Mouse (Mus musculus) myocyte (in vitro differentiated cells): ENCODE measurements around the gene Kif1c. TPM values are rescaled to one million over a fixed set of nuclear protein-coding genes. Genes with fewer than 3 reads are reported as not detected.

Experiments used
- H3K27me3 ChIP-seq: one replicate; pipeline ENCODE4 v1.6.1; 2011; ENCODE audit not compliant: control insufficient read depth, insufficient read depth, insufficient read length
- H3K36me3 ChIP-seq: one replicate; pipeline ENCODE4 v1.6.1; 2011; ENCODE audit not compliant: control insufficient read depth, insufficient read depth
- H3K4me2 ChIP-seq: one replicate; pipeline ENCODE4 v1.6.1; 2011; ENCODE audit warnings: low read depth, control low read depth
- H3K4me3 ChIP-seq: one replicate; pipeline ENCODE4 v1.5.1; 2011; ENCODE audit warnings: mild to moderate bottlenecking, control low read depth, moderate library complexity
- H3K79me2 ChIP-seq: one replicate; pipeline ENCODE4 v1.6.1; 2011; ENCODE audit not compliant: control insufficient read depth, insufficient read depth
- H3ac ChIP-seq: one replicate; pipeline ENCODE4 v1.6.1; 2011; ENCODE audit not compliant: control insufficient read depth, insufficient read length
- CEBPB ChIP-seq: IDR thresholded peaks from 2 replicates; pipeline ENCODE4 v1.6.1; 2011; ENCODE audit warnings: mild to moderate bottlenecking, moderate library complexity; ENCODE audit not compliant: poor library complexity, insufficient read depth, severe bottlenecking
- E2F4 ChIP-seq: IDR thresholded peaks from one replicate; pipeline ENCODE4 v1.6.1; 2011; ENCODE audit warnings: mild to moderate bottlenecking, control low read depth, moderate library complexity; ENCODE audit not compliant: insufficient read depth
- MAX ChIP-seq: IDR thresholded peaks from one replicate; pipeline ENCODE4 v1.6.1; 2011; ENCODE audit warnings: low read depth, mild to moderate bottlenecking, control low read depth
- MYOD1 ChIP-seq, 3 experiments: IDR thresholded peaks; one replicate each; pipeline ENCODE4 v1.6.1; 2011; ENCODE audit warnings: control low read depth in 2 of 3, low read depth in 2 of 3, mild to moderate bottlenecking in 2 of 3, moderate library complexity in 1 of 3; ENCODE audit not compliant: insufficient read length in 2 of 3, control insufficient read depth in 1 of 3
- MYOG ChIP-seq, 3 experiments: IDR thresholded peaks; one replicate each; pipeline ENCODE4 v1.6.1; 2011; ENCODE audit warnings: control low read depth in 2 of 3, low read depth in 2 of 3, mild to moderate bottlenecking in 2 of 3; ENCODE audit not compliant: insufficient read length in 2 of 3, control insufficient read depth in 1 of 3, insufficient read depth in 1 of 3
- POLR2A ChIP-seq: IDR thresholded peaks from one replicate; pipeline ENCODE4 v1.6.1; 2011; ENCODE audit warnings: low read depth, mild to moderate bottlenecking, control low read depth, moderate library complexity; ENCODE audit not compliant: insufficient read length
- POLR2AphosphoS2 ChIP-seq: IDR thresholded peaks from one replicate; pipeline ENCODE4 v1.6.1; 2011; ENCODE audit warnings: low read depth, control low read depth; ENCODE audit not compliant: insufficient read length
- REST ChIP-seq: IDR thresholded peaks from one replicate; pipeline ENCODE4 v1.6.1; 2011; ENCODE audit warnings: mild to moderate bottlenecking, control low read depth, moderate library complexity; ENCODE audit not compliant: insufficient read depth, insufficient read length
- SRF ChIP-seq: IDR thresholded peaks from one replicate; pipeline ENCODE4 v1.6.1; 2011; ENCODE audit warnings: low read depth; ENCODE audit not compliant: control insufficient read depth, insufficient read length
- TCF12 ChIP-seq: IDR thresholded peaks from one replicate; pipeline ENCODE4 v1.6.1; 2011; ENCODE audit warnings: mild to moderate bottlenecking, control low read depth; ENCODE audit not compliant: poor library complexity, insufficient read depth, severe bottlenecking
- TCF3 ChIP-seq: IDR thresholded peaks from one replicate; pipeline ENCODE4 v1.6.1; 2011; ENCODE audit warnings: low read depth, control low read depth; ENCODE audit not compliant: insufficient read length
- USF1 ChIP-seq: IDR thresholded peaks from one replicate; pipeline ENCODE4 v1.6.1; 2011; ENCODE audit warnings: low read depth, mild to moderate bottlenecking, control low read depth, moderate library complexity
- polyA plus RNA-seq: library from polyadenylated mRNA; unstranded; fragments of >200 nt; fragmentation: generic; extraction: Trizol; gene quantifications from one replicate; pipeline ENCODE4 v1.2.1, GENCODE M21; 2012; ENCODE audit warnings: missing spikeins

Gene Kif1c
- polyA plus RNA-seq, 1 experiment: 96.3 TPM

GRCm38 (mm10) chr11:70711026-70711425 is 10.7 kb downstream of the Kif1c start:
- Histone ChIP-seq H3K4me3 (no peak overlapping the region), H3K27me3 (no peaks in the 10 kb centered on the region), H3ac (no peak overlapping the region), H3K36me3 (peaks cover 54% of the 10 kb centered on the region), H3K79me2 (no peaks in the 10 kb centered on the region), H3K4me2 (no peak overlapping the region)
- no peak for TF ChIP-seq USF1
- no peak for TF ChIP-seq TCF12
- no peak for TF ChIP-seq POLR2A
- no peak for TF ChIP-seq POLR2AphosphoS2
- no peak for TF ChIP-seq MYOD1 (IDR thresholded peaks at IDR 0.05; ENCODE audit: control insufficient read depth in 1 of 3, insufficient read length in 2 of 3, low read depth in 2 of 3)
- no peak for TF ChIP-seq E2F4
- TF ChIP-seq CEBPB: no peak
- no peak for TF ChIP-seq MAX
- TF ChIP-seq REST: no peak

- Histone ChIP-seq H3K79me2 (no peaks in the 10 kb centered on the region), H3ac (no peak overlapping the region), H3K27me3 (no peaks in the 10 kb centered on the region), H3K36me3 (peaks cover 46% of the 10 kb centered on the region), H3K4me2 (no peak overlapping the region), H3K4me3 (no peak overlapping the region)
- TF ChIP-seq TCF12: no peak
- no peak for TF ChIP-seq MYOD1 (IDR thresholded peaks at IDR 0.05; ENCODE audit: control insufficient read depth in 1 of 3, insufficient read length in 2 of 3, low read depth in 2 of 3)
- TF ChIP-seq POLR2A: no peak
- TF ChIP-seq REST: no peak
- TF ChIP-seq USF1: no peak
- TF ChIP-seq E2F4: no peak
- TF ChIP-seq MAX: no peak
- no peak for TF ChIP-seq TCF3
- TF ChIP-seq SRF: no peak
- TF ChIP-seq MYOG (IDR thresholded peaks at IDR 0.05; ENCODE audit: control insufficient read depth in 1 of 3, insufficient read depth in 1 of 3, insufficient read length in 2 of 3, low read depth in 2 of 3): no peak
- no peak for TF ChIP-seq CEBPB
- no peak for TF ChIP-seq POLR2AphosphoS2
Measured at GRCm38 (mm10) chr11:70713222-70713621, 12.9 kb downstream of the Kif1c start.

- Histone ChIP-seq H3K4me3 (no peak overlapping the region), H3K4me2 (peak overlapping the region; percentile 31), H3K27me3 (no peaks in the 10 kb centered on the region), H3K79me2 (no peaks in the 10 kb centered on the region), H3ac (no peak overlapping the region), H3K36me3 (peaks cover 45% of the 10 kb centered on the region)
- TF ChIP-seq E2F4: no peak
- TF ChIP-seq REST: no peak
- no peak for TF ChIP-seq POLR2AphosphoS2
- TF ChIP-seq TCF3: no peak
- TF ChIP-seq CEBPB: no peak
- no peak for TF ChIP-seq MAX
Measured at GRCm38 (mm10) chr11:70715832-70716231, 15.5 kb downstream of the Kif1c start.

- Histone ChIP-seq H3K4me2 (no peak overlapping the region), H3ac (no peak overlapping the region), H3K36me3 (peaks cover 54% of the 10 kb centered on the region), H3K79me2 (no peaks in the 10 kb centered on the region), H3K4me3 (no peak overlapping the region), H3K27me3 (no peaks in the 10 kb centered on the region)
- TF ChIP-seq E2F4 (no peak), USF1 (no peak), MAX (no peak), REST (no peak), SRF (no peak), TCF3 (no peak), MYOG (IDR thresholded peaks at IDR 0.05; ENCODE audit: control insufficient read depth in 1 of 3, insufficient read depth in 1 of 3, insufficient read length in 2 of 3, low read depth in 2 of 3) (no peak), TCF12 (no peak), CEBPB (no peak), MYOD1 (IDR thresholded peaks at IDR 0.05; ENCODE audit: control insufficient read depth in 1 of 3, insufficient read length in 2 of 3, low read depth in 2 of 3) (no peak), POLR2AphosphoS2 (no peak), POLR2A (no peak)
Measured at GRCm38 (mm10) chr11:70718481-70718880, 18.1 kb downstream of the Kif1c start.

- Histone ChIP-seq H3K79me2 (no peaks in the 10 kb centered on the region), H3K27me3 (no peaks in the 10 kb centered on the region), H3K4me3 (no peak overlapping the region), H3K36me3 (peaks cover 64% of the 10 kb centered on the region), H3K4me2 (no peak overlapping the region), H3ac (no peak overlapping the region)
- TF ChIP-seq POLR2AphosphoS2 (no peak), MAX (no peak), MYOG (IDR thresholded peaks at IDR 0.05; ENCODE audit: control insufficient read depth in 1 of 3, insufficient read depth in 1 of 3, insufficient read length in 2 of 3, low read depth in 2 of 3) (no peak), TCF3 (no peak), USF1 (no peak), REST (no peak), E2F4 (no peak)
Measured at GRCm38 (mm10) chr11:70720567-70720966, 20.2 kb downstream of the Kif1c start.
